Mouse (Mus musculus): ENCODE measurements around the gene Crybb2. TPM values are rescaled to one million over a fixed set of nuclear protein-coding genes. Genes with fewer than 3 reads are reported as not detected.
A peak's percentile ranks its signal among the peaks of the same experiment; 100 is the strongest.

Crybb2 gene
- polyA plus RNA-seq, 1 experiment from 2014 or later = not detected

DNA sequence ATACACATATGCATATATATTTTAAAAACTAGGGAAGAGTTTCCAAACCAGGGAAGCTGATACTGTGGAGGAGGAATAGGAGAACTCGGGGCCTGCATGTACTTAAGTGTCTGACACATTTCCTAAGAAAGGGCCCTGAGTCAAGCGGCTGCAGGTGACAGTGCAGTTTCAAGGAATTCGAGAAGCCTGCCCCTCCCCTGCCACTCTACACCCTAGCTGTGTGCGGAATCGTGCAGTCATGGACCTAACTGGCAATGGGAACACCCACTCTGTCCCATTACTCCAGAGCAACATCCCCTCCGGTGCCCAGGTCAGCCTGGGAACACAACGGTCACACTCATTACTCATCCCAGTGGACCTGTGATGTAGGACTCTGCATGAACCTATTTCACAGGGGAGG lies 36.7 kb upstream of the Crybb2 start:
- no peak for TF ChIP-seq CTCF (IDR thresholded peaks at IDR 0.05; ENCODE audit: low read depth)
- ATAC-seq (replicated peaks; ENCODE audit: low FRiP score, low read depth) = no peak
- Histone ChIP-seq H3K4me2 (ENCODE audit: low read length) (no peak overlapping the region), H3K36me3 (ENCODE audit: insufficient read depth, low read length) (no peaks in the 10 kb centered on the region), H3K27ac (no peak overlapping the region), H3K4me1 (replicated peaks; ENCODE audit: insufficient read depth, low read length) (0 out of 2 replicates have a peak, but pooled peaks cover 3% of the 10 kb centered on the region), H3K9ac (ENCODE audit: low read depth, low read length) (no peak overlapping the region), H3K4me3 (replicated peaks; ENCODE audit: low read depth, low read length) (no peak overlapping the region), H3K9me3 (replicated peaks; ENCODE audit: low read length) (no peaks in the 10 kb centered on the region), H3K27me3 (ENCODE audit: insufficient read depth, low read length) (no peaks in the 10 kb centered on the region)
- DNase-seq (ENCODE audit: low spot score) = no peak
- 41% methylated on average over 7 of the region's 7 CpGs for WGBS

DNA sequence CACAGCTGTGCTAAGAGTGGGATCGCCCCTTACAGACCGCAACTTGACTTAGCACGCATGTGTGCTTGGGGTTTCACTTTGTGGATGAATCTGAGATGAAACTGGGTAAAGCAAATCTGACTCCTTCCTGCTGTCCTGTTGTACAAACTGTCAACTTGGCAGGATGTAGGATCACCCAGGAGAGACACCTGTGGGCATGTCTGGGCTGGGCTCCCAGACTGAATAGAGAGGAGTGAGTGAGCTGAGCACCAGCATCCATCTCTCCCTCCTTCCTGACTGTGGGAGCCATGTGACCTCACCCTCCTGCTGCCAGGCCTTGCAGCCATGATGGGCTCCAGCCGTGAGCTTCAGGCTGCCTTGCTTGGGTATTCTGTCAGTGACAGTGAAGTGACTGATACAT lies 35.6 kb upstream of the Crybb2 start:
- Histone ChIP-seq H3K9me3 (replicated peaks; ENCODE audit: low read length) (no peaks in the 10 kb centered on the region), H3K4me1 (replicated peaks; ENCODE audit: insufficient read depth, low read length) (no peaks in the 10 kb centered on the region), H3K27ac (no peak overlapping the region), H3K9ac (ENCODE audit: low read depth, low read length) (no peak overlapping the region), H3K27me3 (ENCODE audit: insufficient read depth, low read length) (no peaks in the 10 kb centered on the region), H3K4me3 (replicated peaks; ENCODE audit: low read depth, low read length) (no peak overlapping the region), H3K36me3 (ENCODE audit: insufficient read depth, low read length) (no peaks in the 10 kb centered on the region), H3K4me2 (ENCODE audit: low read length) (no peak overlapping the region)
- ATAC-seq (replicated peaks; ENCODE audit: low FRiP score, low read depth) (no peak), DNase-seq (ENCODE audit: low spot score) (no peak)
- WGBS = 89% methylated on average over 4 of the region's 4 CpGs
- TF ChIP-seq CTCF (IDR thresholded peaks at IDR 0.05; ENCODE audit: low read depth) = no peak

DNA sequence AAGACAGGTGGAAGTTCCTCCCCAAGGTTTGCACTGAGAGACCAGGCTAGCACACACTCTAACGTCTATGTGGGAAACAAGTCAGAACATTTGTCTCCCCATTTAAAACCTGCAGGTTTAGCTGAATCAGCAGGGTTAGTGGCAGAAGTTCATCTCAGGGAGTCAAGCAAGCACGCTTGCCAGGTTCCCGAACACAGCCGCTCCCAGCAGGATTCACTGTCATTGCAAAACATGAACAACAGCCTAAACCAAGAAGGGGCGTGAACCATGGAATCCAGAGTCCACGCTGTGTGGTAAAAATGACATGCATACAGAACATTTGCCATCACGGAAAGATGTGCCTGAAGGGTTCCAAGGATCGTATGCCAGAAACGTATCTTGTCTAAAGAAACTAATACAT lies 35.1 kb upstream of the Crybb2 start:
- DNase-seq (ENCODE audit: low spot score) = no peak
- no peak for TF ChIP-seq CTCF (IDR thresholded peaks at IDR 0.05; ENCODE audit: low read depth)
- H3K27me3 ChIP-seq (ENCODE audit: insufficient read depth, low read length) = no peaks in the 10 kb centered on the region
- no peak for ATAC-seq (replicated peaks; ENCODE audit: low FRiP score, low read depth)
- no peak overlapping the region for H3K4me3 ChIP-seq (replicated peaks; ENCODE audit: low read depth, low read length)
- H3K36me3 ChIP-seq (ENCODE audit: insufficient read depth, low read length) = no peaks in the 10 kb centered on the region
- H3K9me3 ChIP-seq (replicated peaks; ENCODE audit: low read length) = no peaks in the 10 kb centered on the region
- WGBS = 76% methylated on average over 9 of the region's 9 CpGs
- no peak overlapping the region for H3K27ac ChIP-seq
- H3K4me1 ChIP-seq (replicated peaks; ENCODE audit: insufficient read depth, low read length) = no peaks in the 10 kb centered on the region
- no peak overlapping the region for H3K9ac ChIP-seq (ENCODE audit: low read depth, low read length)
- H3K4me2 ChIP-seq (ENCODE audit: low read length) = no peak overlapping the region

DNA sequence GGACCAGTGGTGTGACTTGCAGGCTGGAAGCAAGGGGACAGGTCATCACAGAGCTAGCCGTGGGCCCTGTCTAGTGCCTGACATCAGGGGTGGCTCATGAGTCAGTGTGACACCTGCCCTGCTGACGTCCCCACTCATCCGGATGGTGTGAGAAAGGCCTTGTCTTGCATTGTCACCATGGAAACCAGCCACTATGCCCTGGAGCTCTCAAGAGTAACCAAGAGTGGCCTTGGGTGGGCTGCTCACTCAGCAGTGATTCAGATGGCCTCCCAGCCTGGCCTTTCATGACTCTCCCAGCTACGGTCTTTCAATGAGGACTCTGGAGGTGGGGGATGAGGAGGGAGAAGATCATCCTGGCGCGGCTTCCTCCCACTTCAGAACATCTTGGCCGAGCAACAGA lies 32.5 kb upstream of the Crybb2 start:
- 0 out of 2 replicates have a peak, but pooled peaks cover 2% of the 10 kb centered on the region for H3K36me3 ChIP-seq (ENCODE audit: insufficient read depth, low read length)
- ATAC-seq (replicated peaks; ENCODE audit: low FRiP score, low read depth) (peak; percentile 14; the same call in 1 of the 2 replicates), DNase-seq (ENCODE audit: low spot score) (no peak)
- no peaks in the 10 kb centered on the region for H3K27me3 ChIP-seq (ENCODE audit: insufficient read depth, low read length)
- WGBS = 42% methylated on average over 7 of the region's 7 CpGs
- H3K4me3 ChIP-seq (replicated peaks; ENCODE audit: low read depth, low read length) = no peak overlapping the region
- H3K9me3 ChIP-seq (replicated peaks; ENCODE audit: low read length) = no peaks in the 10 kb centered on the region
- H3K27ac ChIP-seq = no peak overlapping the region
- no peak for TF ChIP-seq CTCF (IDR thresholded peaks at IDR 0.05; ENCODE audit: low read depth)
- H3K4me1 ChIP-seq (replicated peaks; ENCODE audit: insufficient read depth, low read length) = no peaks in the 10 kb centered on the region
- H3K4me2 ChIP-seq (ENCODE audit: low read length) = no peak overlapping the region
- no peak overlapping the region for H3K9ac ChIP-seq (ENCODE audit: low read depth, low read length)

DNA sequence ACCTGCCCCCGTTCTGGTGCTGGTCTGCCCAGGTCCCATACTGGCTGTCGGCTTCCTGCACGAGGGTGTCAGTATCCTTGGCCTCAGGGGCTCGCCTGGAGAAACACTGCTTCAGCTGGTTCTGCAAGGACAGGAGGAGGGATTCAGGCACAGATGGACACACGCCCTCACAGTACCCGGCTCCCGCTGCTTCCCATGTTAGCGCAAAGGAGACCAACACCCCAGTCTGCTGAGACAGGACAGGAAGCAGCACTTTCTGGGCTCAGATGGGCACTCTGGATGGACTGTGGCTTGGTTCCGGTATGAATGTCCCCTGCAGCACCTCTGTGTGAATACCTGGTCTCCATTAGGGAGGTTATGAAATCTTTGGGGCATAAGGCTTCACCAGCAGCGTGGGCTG lies 31.5 kb upstream of the Crybb2 start:
- Histone ChIP-seq H3K9me3 (replicated peaks; ENCODE audit: low read length) (no peaks in the 10 kb centered on the region), H3K4me2 (ENCODE audit: low read length) (no peak overlapping the region), H3K9ac (ENCODE audit: low read depth, low read length) (no peak overlapping the region), H3K4me1 (replicated peaks; ENCODE audit: insufficient read depth, low read length) (no peaks in the 10 kb centered on the region), H3K36me3 (ENCODE audit: insufficient read depth, low read length) (0 out of 2 replicates have a peak, but pooled peaks cover 4% of the 10 kb centered on the region), H3K27me3 (ENCODE audit: insufficient read depth, low read length) (no peaks in the 10 kb centered on the region), H3K27ac (no peak overlapping the region), H3K4me3 (replicated peaks; ENCODE audit: low read depth, low read length) (no peak overlapping the region)
- TF ChIP-seq CTCF (IDR thresholded peaks at IDR 0.05; ENCODE audit: low read depth) = no peak
- no peak for DNase-seq (ENCODE audit: low spot score)
- ATAC-seq (replicated peaks; ENCODE audit: low FRiP score, low read depth) = no peak
- 77% methylated on average over 10 of the region's 10 CpGs for WGBS

DNA sequence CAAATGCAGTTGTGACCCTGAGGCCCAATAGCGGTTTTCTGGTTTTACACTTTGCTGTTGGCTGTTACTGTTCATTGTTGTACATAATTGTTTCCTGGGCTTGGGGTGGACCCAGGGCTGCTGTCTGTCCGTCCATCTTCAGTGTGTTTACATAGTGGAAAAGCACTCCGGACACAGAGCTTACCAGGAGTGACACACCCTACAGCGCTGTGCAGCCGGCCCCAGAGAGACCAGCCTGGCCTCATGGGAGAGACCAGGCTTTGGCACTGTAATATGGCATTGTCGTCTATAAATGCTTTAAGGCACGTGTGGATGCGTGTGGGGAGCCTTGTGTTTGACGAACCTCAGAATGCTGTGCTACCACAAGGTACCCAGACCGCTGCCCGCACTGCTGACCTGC lies 30.5 kb upstream of the Crybb2 start:
- Histone ChIP-seq H3K27me3 (ENCODE audit: insufficient read depth, low read length) (no peaks in the 10 kb centered on the region), H3K27ac (no peak overlapping the region), H3K4me3 (replicated peaks; ENCODE audit: low read depth, low read length) (no peak overlapping the region), H3K36me3 (ENCODE audit: insufficient read depth, low read length) (peaks cover 12% of the 10 kb centered on the region; the same call in 1 of the 2 replicates), H3K4me2 (ENCODE audit: low read length) (no peak overlapping the region), H3K4me1 (replicated peaks; ENCODE audit: insufficient read depth, low read length) (no peaks in the 10 kb centered on the region), H3K9me3 (replicated peaks; ENCODE audit: low read length) (no peaks in the 10 kb centered on the region), H3K9ac (ENCODE audit: low read depth, low read length) (no peak overlapping the region)
- ATAC-seq (replicated peaks; ENCODE audit: low FRiP score, low read depth) (no peak), DNase-seq (ENCODE audit: low spot score) (no peak)
- 81% methylated on average over 11 of the region's 11 CpGs for WGBS
- no peak for TF ChIP-seq CTCF (IDR thresholded peaks at IDR 0.05; ENCODE audit: low read depth)

DNA sequence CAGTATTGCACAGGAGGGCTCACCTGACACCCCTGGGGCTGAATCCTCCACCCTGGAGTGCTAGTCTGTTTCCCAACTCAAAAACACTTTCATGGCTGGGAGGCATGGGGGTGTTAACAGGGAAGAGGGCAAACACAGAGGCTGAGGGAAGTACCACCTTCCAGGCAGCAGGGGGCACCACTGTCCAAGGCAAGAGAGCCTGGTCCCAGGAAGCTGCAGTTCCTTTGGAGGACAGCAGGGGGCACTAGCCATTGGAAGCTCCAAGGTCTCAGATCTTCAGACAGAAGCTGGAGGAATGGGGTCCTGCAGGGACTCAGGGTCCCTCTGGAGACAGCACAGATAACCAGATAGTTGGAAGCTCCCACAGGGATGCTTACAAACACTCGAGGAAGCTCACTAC lies 29.6 kb upstream of the Crybb2 start:
- 21% methylated on average over 1 of the region's 1 CpGs for WGBS
- peak; percentile 44 for ATAC-seq (replicated peaks; ENCODE audit: low FRiP score, low read depth)

More for the DNA sequence above, 29.6 kb upstream of the Crybb2 start:
- Histone ChIP-seq H3K27me3 (ENCODE audit: insufficient read depth, low read length) (no peaks in the 10 kb centered on the region), H3K4me3 (replicated peaks; ENCODE audit: low read depth, low read length) (no peak overlapping the region), H3K27ac (no peak overlapping the region), H3K4me1 (replicated peaks; ENCODE audit: insufficient read depth, low read length) (no peaks in the 10 kb centered on the region), H3K4me2 (ENCODE audit: low read length) (no peak overlapping the region), H3K9me3 (replicated peaks; ENCODE audit: low read length) (no peaks in the 10 kb centered on the region), H3K9ac (ENCODE audit: low read depth, low read length) (no peak overlapping the region), H3K36me3 (ENCODE audit: insufficient read depth, low read length) (peaks cover 16% of the 10 kb centered on the region; the same call in 1 of the 2 replicates)
- DNase-seq (ENCODE audit: low spot score) = peak; percentile 94
- TF ChIP-seq CTCF (IDR thresholded peaks at IDR 0.05; ENCODE audit: low read depth) = peak; percentile 100
